Mouse (Mus musculus): ENCODE results near the gene Nf2.
"Not testable (repeated sequence)": the region's sequence is repeated elsewhere in the genome, so short reads cannot be mapped to it uniquely, and the experiment has no call there.

DNA sequence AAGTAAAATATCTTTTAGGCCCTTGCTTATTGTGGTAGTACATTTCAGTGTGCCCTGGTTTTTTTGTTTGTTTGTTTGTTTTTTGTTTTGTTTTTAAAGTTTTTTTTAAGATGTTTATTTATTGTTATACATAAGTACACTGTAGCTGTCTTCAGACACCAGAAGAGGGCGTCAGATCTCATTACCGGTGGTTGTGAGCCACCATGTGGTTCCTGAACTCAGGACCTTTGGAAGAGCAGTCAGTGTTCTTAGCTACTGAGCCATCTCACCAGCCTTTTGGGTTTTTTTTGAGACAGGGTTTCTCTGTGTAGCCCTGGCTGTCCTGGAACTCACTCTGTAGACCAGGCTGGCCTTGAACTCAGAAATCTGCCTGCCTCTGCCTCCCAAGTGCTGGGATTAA lies 46.9 kb downstream of the Nf2 start:
- TF ChIP-seq POLR2A (IDR thresholded peaks at IDR 0.05; ENCODE audit: insufficient read length, low read depth); MAX (IDR thresholded peaks at IDR 0.05; ENCODE audit: low read depth); MYOG (IDR thresholded peaks at IDR 0.05; ENCODE audit: control insufficient read depth in 1 of 3, insufficient read depth in 1 of 3, insufficient read length in 2 of 3, low read depth in 2 of 3); TCF12 (IDR thresholded peaks at IDR 0.05; ENCODE audit: insufficient read depth, poor library complexity, severe bottlenecking); POLR2AphosphoS2 (IDR thresholded peaks at IDR 0.05; ENCODE audit: insufficient read length, low read depth); USF1 (IDR thresholded peaks at IDR 0.05; ENCODE audit: low read depth); E2F4 (IDR thresholded peaks at IDR 0.05; ENCODE audit: insufficient read depth); CEBPB (IDR thresholded peaks at IDR 0.05; ENCODE audit: insufficient read depth, poor library complexity, severe bottlenecking); SRF (IDR thresholded peaks at IDR 0.05; ENCODE audit: control insufficient read depth, insufficient read length, low read depth); REST (IDR thresholded peaks at IDR 0.05; ENCODE audit: insufficient read depth, insufficient read length); MYOD1 (IDR thresholded peaks at IDR 0.05; ENCODE audit: control insufficient read depth in 1 of 3, insufficient read length in 2 of 3, low read depth in 2 of 3): not testable (repeated sequence)

All from myocyte (in vitro differentiated cells).